Mouse (Mus musculus) brain, adult 10 weeks (tissue): ENCODE measurements around the gene Gm884. TPM values are rescaled to one million over a fixed set of nuclear protein-coding genes. Genes with fewer than 3 reads are reported as not detected.

ENCODE experiments used
- polyA plus RNA-seq: library from polyadenylated mRNA; stranded (reverse); fragments of 350-450 nt; fragmentation: Illumina TruSeq; extraction: RNeasy Lipid Tissue Mini Kit (QIAGEN cat#74804); gene quantifications from one replicate; pipeline ENCODE4 v1.2.3, GENCODE M21; 2015; ENCODE audit warnings: low read depth, low replicate concordance

The Gm884 gene
- not detected for polyA plus RNA-seq

GRCm38 (mm10) chr11:103621040-103621439, at the start of gene Gm884:
Gm884 (minus strand) TSS chr11:103621140.

GRCm38 (mm10) chr11:103649301-103649982, 28.5 kb upstream of the Gm884 start, which contains the start of gene Rprml:
Rprml (plus strand) TSS chr11:103649570.

GRCm38 (mm10) chr11:103638790-103639189, 17.9 kb upstream of the Gm884 start, which contains the start of gene Lyzl6:
Lyzl6 (minus strand) TSS chr11:103638890.

GRCm38 (mm10) chr11:103504497-103504896, 116.4 kb downstream of the Gm884 start, which contains the start of gene Lrrc37a:
Lrrc37a (minus strand) TSS chr11:103504597.

Other genes with a start within 250 kb of the Gm884 start
- 10.1 TPM for gene Plekhm1, start 208.5 kb downstream of the Gm884 start, polyA plus RNA-seq
- not detected for gene Lrrc37a, start 116.5 kb downstream of the Gm884 start, polyA plus RNA-seq
- gene Lyzl6, start 17.8 kb upstream of the Gm884 start, polyA plus RNA-seq = not detected
- 71.8 TPM for gene Rprml, start 28.4 kb upstream of the Gm884 start, polyA plus RNA-seq
- 78.0 TPM for gene Gosr2, start 76.8 kb upstream of the Gm884 start, polyA plus RNA-seq
- gene Wnt9b, start 128.7 kb upstream of the Gm884 start, polyA plus RNA-seq = 0.95 TPM
- 4.0 TPM for gene Wnt3, start 153.0 kb upstream of the Gm884 start, polyA plus RNA-seq